Mouse (Mus musculus) embryonic facial prominence, embryonic 12.5 days (tissue): ENCODE data around the gene Mtmr2. TPM values are rescaled to one million over a fixed set of nuclear protein-coding genes. Genes with fewer than 3 reads are reported as not detected.
A peak's percentile ranks its signal among the peaks of the same experiment; 100 is the strongest.
"Not testable (repeated sequence)": the region's sequence is repeated elsewhere in the genome, so short reads cannot be mapped to it uniquely, and the experiment has no call there.

Experiments
- ATAC-seq: fragments of 200-750 bp; cut with Nextera tagmentation; 2 replicates; pipeline ENCODE4 v1.8.0; 2017; ENCODE audit not compliant: insufficient number of reproducible peaks, insufficient read depth, low FRiP score, low TSS enrichment
- H3K27ac ChIP-seq: fragments of 300-500 bp; sonication (generic); 2 replicates; pipeline ENCODE4 v1.5.1; 2016; ENCODE audit warnings: mild to moderate bottlenecking
- H3K27me3 ChIP-seq: fragments of 300-500 bp; sonication (generic); 2 replicates; pipeline ENCODE4 v1.6.1; 2016; ENCODE audit warnings: mild to moderate bottlenecking, moderate library complexity
- H3K36me3 ChIP-seq: fragments of 300-500 bp; sonication (generic); 2 replicates; pipeline ENCODE4 v1.6.1; 2016; ENCODE audit warnings: mild to moderate bottlenecking
- H3K4me1 ChIP-seq: fragments of 300-500 bp; sonication (generic); 2 replicates; pipeline ENCODE4 v1.6.1; 2016
- H3K4me2 ChIP-seq: fragments of 300-500 bp; sonication (generic); replicated peaks from 2 replicates; pipeline ENCODE4 v1.6.1; 2016; ENCODE audit warnings: mild to moderate bottlenecking, moderate library complexity
- H3K4me3 ChIP-seq: fragments of 300-500 bp; sonication (generic); 2 replicates; pipeline ENCODE4 v1.5.1; 2016; ENCODE audit warnings: mild to moderate bottlenecking
- H3K9ac ChIP-seq: fragments of 300-500 bp; sonication (generic); 2 replicates; pipeline ENCODE4 v1.6.1; 2016; ENCODE audit warnings: mild to moderate bottlenecking, moderate library complexity
- H3K9me3 ChIP-seq: fragments of 300-500 bp; sonication (generic); 2 replicates; pipeline ENCODE4 v1.6.1; 2016; ENCODE audit warnings: mild to moderate bottlenecking, moderate library complexity
- WGBS: fragments of 180-500 bp; shearing (Covaris S2); methylation state at CpG from one replicate; pipeline ENCODE4 v1.1.7; 2016; 5-methylcytosine and 5-hydroxymethylcytosine counted together
- polyA plus RNA-seq: library from polyadenylated mRNA; unstranded; fragments of >200 nt; fragmentation: Nextera tagmentation; extraction: Ambion mirVana; gene quantifications from 2 replicates; pipeline ENCODE4 v1.2.1, GENCODE M21; 2016

The Mtmr2 gene
- 81.3 and 82.8 TPM in 2 replicates for polyA plus RNA-seq

DNA sequence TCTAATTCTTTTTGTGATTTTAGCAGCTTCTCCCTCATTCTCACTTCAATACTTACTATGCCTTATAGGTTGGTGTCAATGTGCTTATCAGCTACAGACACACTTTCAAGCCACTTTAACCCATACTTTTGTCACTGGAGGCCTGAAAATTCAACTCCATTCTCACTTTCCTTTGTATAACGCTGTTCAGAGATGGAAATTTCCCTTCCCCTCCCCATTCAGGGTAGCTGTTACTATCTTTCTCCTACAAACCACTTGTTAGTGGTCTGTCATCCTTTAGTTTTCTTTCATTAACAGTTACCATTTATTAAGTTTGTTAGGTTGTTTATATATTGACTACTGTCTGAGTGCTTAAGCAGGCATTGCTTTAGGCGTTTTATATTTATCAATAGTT lies at the start of gene Mtmr2:
TSS of gene Mtmr2 (plus strand) at position 7 of the 394 bp plus-strand sequence.
- H3K27me3 ChIP-seq, result no peaks in the 10 kb centered on the region
- H3K36me3 ChIP-seq, result no peaks in the 10 kb centered on the region
- H3K4me2 ChIP-seq, result peak within 1 kb of the TSS; percentile 81
- WGBS, result 45% methylated on average over 2 of the region's 2 CpGs
- H3K27ac ChIP-seq, result peak within 1 kb of the TSS; percentile 94
- H3K9ac ChIP-seq, result peak within 1 kb of the TSS; percentile 98
- no peak for ATAC-seq
- peak within 1 kb of the TSS; percentile 95 for H3K4me3 ChIP-seq
- H3K9me3 ChIP-seq, result no peaks in the 10 kb centered on the region
- peaks cover 12% of the 10 kb centered on the region; the same call in 1 of the 2 replicates for H3K4me1 ChIP-seq

DNA sequence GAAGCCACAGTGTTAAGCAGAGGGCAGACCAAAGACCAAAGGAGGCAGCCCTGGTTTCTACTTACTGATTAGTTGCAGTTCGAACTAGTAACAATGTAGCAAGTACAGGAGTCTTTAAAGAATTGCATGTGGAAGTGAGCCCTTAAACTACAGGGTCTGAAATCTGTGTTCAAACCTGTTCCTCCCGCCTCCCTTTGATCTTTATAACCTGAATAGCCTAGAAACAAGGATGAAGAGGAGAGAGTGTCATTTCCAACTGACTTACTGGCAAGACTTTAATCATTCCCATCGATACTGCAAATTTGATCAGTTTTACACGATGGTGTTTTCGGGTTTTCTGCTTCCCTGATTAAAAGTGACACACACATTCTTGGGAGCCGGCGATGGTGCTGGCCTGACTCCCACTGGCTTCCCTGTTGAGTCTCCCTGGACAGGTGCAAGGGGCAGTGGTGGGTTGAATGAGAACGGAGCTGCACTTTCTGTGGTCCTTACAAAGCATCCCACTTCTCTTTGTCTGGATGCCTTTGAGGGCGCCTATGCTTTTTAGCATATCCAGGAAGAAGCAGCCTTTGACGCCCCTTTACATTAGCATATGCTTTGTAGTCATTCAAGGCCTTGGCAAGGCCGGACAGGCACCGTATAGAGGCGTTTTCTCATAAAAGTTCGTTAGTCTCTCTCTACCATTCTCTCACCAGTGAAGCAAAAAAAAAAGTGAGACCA lies 49.0 kb upstream of the Mtmr2 start:
- WGBS, result 41% methylated on average over 14 of the region's 14 CpGs
- no peaks in the 10 kb centered on the region for H3K27me3 ChIP-seq
- H3K4me1 ChIP-seq, result no peaks in the 10 kb centered on the region
- H3K4me2 ChIP-seq, result no peak overlapping the region
- no peak overlapping the region for H3K9ac ChIP-seq
- no peaks in the 10 kb centered on the region for H3K9me3 ChIP-seq
- H3K4me3 ChIP-seq, result no peak overlapping the region
- H3K27ac ChIP-seq, result no peak overlapping the region
- H3K36me3 ChIP-seq, result peaks cover 5% of the 10 kb centered on the region; the same call in 1 of the 2 replicates
- no peak for ATAC-seq

DNA sequence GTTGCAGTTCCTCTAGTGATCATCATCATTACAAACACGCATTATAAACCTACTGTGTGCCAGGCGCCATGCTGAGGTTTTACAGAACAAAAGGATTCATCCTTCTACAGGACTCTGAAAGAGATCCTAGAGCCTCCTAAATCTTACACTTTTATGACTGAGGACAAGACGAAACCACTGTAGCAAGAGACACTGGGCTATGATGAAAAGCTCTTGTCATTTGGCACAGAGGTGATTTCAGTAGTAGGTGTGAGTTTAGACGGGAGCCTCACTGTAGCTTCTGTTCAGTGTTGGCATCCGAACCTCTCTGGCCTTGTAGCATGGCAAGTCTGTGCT lies 48.5 kb upstream of the Mtmr2 start:
- H3K27me3 ChIP-seq, result no peaks in the 10 kb centered on the region
- no peaks in the 10 kb centered on the region for H3K4me1 ChIP-seq
- H3K4me2 ChIP-seq, result no peak overlapping the region
- no peak for ATAC-seq
- 72% methylated on average over 5 of the region's 5 CpGs for WGBS
- H3K9me3 ChIP-seq, result no peaks in the 10 kb centered on the region
- H3K4me3 ChIP-seq, result no peak overlapping the region
- no peak overlapping the region for H3K9ac ChIP-seq
- peaks cover 5% of the 10 kb centered on the region; the same call in 1 of the 2 replicates for H3K36me3 ChIP-seq
- no peak overlapping the region for H3K27ac ChIP-seq

DNA sequence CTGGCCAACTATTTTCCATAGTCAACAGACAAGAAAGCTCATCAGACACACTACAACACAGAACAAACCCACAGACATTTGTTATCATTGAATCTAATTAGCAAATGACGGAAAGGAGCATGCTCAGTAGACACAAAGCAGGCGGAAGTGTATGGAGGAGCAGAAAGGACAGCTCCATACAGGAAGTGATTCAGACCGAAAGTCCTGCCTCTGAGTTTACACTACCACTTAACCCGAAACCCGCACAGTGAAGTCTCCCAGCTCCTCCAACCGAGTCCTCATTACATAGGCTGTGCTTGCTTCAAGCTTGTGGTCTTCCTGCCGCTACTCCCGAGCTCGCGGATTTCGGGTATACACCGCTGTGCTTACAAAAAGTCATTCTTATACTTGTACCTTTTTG lies 46.4 kb upstream of the Mtmr2 start:
- no peak for ATAC-seq
- no peaks in the 10 kb centered on the region for H3K27me3 ChIP-seq
- 91% methylated on average over 12 of the region's 12 CpGs for WGBS

DNA sequence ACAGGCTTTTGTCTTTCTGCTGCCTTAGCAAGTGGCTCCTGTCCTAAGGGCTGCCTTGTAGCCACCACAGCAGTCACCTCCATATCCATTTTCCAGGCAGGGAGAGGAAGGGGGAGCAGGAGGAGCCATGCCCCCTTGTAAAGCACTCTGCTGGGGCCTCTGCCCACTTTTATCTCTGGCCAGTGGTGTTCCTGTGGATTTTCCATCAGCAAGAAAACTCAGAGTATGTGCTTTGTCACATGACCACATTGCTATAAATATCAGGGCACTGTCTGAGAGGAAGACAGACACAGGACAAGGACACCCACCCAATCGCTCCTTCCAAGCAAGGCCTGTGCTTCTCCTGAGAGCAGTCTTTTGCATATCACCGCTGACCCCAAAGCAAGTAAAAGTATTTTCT lies 45.1 kb upstream of the Mtmr2 start:
- no peak overlapping the region for H3K9ac ChIP-seq
- peaks cover 15% of the 10 kb centered on the region; the same call in 1 of the 2 replicates for H3K36me3 ChIP-seq
- ATAC-seq, result no peak
- no peak overlapping the region for H3K4me2 ChIP-seq
- WGBS, result 85% methylated on average over 2 of the region's 2 CpGs
- no peaks in the 10 kb centered on the region for H3K27me3 ChIP-seq
- no peak overlapping the region for H3K27ac ChIP-seq
- no peak overlapping the region for H3K4me3 ChIP-seq
- no peaks in the 10 kb centered on the region for H3K4me1 ChIP-seq
- no peaks in the 10 kb centered on the region for H3K9me3 ChIP-seq

More for the DNA sequence above, 46.4 kb upstream of the Mtmr2 start:
- Histone ChIP-seq H3K4me2 (no peak overlapping the region), H3K4me3 (no peak overlapping the region), H3K27ac (no peak overlapping the region), H3K4me1 (no peaks in the 10 kb centered on the region), H3K9me3 (no peaks in the 10 kb centered on the region), H3K9ac (no peak overlapping the region), H3K36me3 (peaks cover 15% of the 10 kb centered on the region; the same call in 1 of the 2 replicates)

DNA sequence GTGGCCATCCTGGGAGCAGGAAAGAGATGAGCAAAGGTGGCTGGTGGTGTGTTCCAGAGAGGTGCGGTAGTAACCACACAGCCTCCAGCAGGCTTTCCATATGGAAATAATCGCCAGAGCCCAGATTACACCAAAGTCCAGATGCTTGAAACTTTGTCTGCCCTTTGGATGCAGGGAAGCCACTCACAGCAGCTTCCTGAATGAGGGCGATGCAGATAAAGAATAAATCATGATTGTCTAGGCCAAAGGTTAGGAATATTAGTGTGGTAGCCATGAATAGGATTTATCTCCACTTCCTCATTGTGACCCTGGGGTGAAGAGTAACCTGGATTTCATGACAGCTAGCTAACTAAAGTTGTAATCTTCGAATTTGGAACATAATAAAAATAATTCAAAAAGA lies 43.3 kb upstream of the Mtmr2 start:
- Histone ChIP-seq H3K9me3 (no peaks in the 10 kb centered on the region), H3K4me1 (no peaks in the 10 kb centered on the region), H3K4me2 (no peak overlapping the region), H3K9ac (no peak overlapping the region), H3K27ac (no peak overlapping the region), H3K27me3 (no peaks in the 10 kb centered on the region), H3K36me3 (peaks cover 15% of the 10 kb centered on the region; the same call in 1 of the 2 replicates), H3K4me3 (no peak overlapping the region)
- 53% methylated on average over 4 of the region's 4 CpGs for WGBS
- no peak for ATAC-seq

DNA sequence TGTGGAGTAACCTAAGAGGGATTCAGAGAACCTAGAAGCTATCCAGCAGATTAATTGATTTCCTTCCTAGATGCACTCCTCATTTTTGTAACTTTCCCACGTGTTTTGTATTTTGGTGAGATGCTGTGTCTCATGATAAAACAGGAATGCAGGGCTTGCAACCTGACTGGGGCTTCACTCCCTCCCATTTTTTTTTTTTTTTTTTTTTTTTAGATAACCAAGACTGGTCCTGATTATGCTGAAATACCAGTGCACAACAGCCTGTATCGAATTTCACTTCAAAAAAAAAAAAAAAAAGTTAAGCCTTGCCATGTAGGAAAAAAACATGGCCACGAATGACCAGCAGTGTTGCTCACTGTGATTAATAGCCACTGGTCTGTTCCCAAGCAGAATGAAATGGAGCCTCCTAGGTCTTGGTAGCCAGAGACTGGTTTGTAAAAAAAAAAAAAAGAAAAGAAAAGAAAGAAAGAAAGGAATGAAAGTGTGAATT lies 41.1 kb upstream of the Mtmr2 start:
- no peak overlapping the region for H3K27ac ChIP-seq
- 19% methylated on average over 3 of the region's 3 CpGs for WGBS
- H3K9ac ChIP-seq, result no peak overlapping the region
- H3K4me1 ChIP-seq, result no peaks in the 10 kb centered on the region
- peaks cover 15% of the 10 kb centered on the region; the same call in 1 of the 2 replicates for H3K36me3 ChIP-seq
- no peak for ATAC-seq
- no peaks in the 10 kb centered on the region for H3K27me3 ChIP-seq
- no peak overlapping the region for H3K4me3 ChIP-seq
- H3K4me2 ChIP-seq, result no peak overlapping the region
- H3K9me3 ChIP-seq, result no peaks in the 10 kb centered on the region

DNA sequence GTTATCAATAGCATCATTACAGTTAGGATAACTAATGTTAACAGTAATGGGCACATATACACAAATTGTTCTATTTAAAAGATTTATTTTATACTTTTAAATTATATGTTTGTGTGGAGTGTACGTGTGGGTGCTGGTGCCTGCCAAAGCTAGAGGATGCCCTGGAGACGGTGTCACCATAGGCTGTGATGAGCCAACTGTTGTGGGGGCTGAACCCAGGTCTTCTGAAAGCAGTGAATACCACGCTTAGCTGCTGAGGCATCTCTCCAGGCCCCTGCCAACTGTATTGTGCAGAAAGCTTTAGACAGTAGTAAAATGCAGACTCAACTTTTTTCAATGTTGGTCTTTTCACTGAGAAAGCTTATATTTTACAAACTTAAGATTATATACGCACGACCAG lies 38.8 kb upstream of the Mtmr2 start:
- H3K27ac ChIP-seq, result no peak overlapping the region
- no peaks in the 10 kb centered on the region for H3K4me1 ChIP-seq
- H3K9ac ChIP-seq, result no peak overlapping the region
- peaks cover 10% of the 10 kb centered on the region; the same call in 1 of the 2 replicates for H3K36me3 ChIP-seq
- H3K4me3 ChIP-seq, result no peak overlapping the region
- no peaks in the 10 kb centered on the region for H3K27me3 ChIP-seq
- no peaks in the 10 kb centered on the region for H3K9me3 ChIP-seq
- 92% methylated on average over 5 of the region's 5 CpGs for WGBS
- ATAC-seq, result no peak
- H3K4me2 ChIP-seq, result no peak overlapping the region

DNA sequence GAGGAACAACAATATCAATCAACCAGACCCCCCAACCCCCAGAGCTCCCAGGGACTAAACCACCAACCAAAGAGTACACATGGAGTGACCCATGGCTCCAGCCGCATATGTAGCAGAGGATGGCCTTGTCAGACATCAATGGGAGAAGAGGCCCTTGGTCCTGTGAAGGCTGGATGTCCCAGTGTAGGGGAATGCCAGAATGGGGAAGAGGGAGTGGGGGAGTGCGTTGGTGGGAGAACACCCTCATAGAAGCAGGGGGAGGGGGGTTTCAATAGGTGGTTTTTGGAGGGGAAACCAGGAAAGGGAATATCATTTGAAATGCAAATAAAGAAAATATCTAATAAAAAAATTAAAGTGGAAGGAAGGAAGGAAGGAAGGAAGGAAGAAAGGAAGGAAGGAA lies 32.3 kb upstream of the Mtmr2 start:
- 72% methylated on average over 2 of the region's 2 CpGs for WGBS

DNA sequence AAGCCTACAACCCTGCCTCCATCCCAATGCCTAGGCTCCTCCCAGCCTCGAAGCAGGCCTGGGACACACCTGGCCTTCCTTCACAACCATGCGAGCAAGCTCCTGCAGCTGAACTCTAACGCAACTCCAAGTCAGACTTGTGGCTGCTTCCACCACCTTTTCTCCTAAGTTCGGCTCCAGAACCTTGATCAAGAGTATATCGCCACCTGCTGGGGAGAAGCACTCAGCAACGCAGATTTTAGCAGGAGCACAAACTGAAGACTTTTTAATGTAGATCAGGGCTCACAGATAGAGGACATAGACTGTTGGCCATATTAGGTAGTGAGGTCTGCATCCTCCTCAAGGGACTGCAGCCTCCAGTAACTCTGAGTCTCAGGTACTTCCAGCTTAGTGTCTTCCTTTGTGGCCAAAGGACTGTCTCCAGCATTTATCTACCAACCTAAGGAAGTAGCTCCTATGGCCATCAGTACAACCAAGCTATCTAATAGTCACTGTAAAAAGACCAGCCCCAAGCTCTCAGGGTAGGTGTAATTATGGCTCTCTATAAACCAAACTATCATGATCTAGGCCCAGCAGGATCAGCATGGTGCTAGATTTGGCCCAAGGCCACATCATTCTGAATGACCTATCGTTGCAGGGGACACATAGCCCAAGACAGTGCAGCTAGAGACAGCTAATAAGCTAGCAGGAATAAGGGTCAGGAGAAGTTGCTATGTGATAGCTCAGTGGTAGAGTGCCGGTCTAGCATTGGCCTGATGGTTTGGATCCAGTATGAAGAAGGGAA lies 31.7 kb upstream of the Mtmr2 start:
- no peak overlapping the region for H3K9ac ChIP-seq
- peak; percentile 47; the same call in 1 of the 2 replicates for ATAC-seq
- no peak overlapping the region for H3K4me2 ChIP-seq
- WGBS, result 21% methylated on average over 8 of the region's 8 CpGs
- H3K36me3 ChIP-seq, result no peaks in the 10 kb centered on the region
- no peak overlapping the region for H3K4me3 ChIP-seq
- H3K27ac ChIP-seq, result no peak overlapping the region
- H3K9me3 ChIP-seq, result no peaks in the 10 kb centered on the region
- no peaks in the 10 kb centered on the region for H3K27me3 ChIP-seq
- no peaks in the 10 kb centered on the region for H3K4me1 ChIP-seq

More for the DNA sequence above, 32.3 kb upstream of the Mtmr2 start:
- not testable (repeated sequence) for H3K4me2 ChIP-seq, H3K9ac ChIP-seq, ATAC-seq, H3K4me1 ChIP-seq, H3K9me3 ChIP-seq, H3K27ac ChIP-seq, H3K4me3 ChIP-seq, H3K27me3 ChIP-seq, H3K36me3 ChIP-seq

DNA sequence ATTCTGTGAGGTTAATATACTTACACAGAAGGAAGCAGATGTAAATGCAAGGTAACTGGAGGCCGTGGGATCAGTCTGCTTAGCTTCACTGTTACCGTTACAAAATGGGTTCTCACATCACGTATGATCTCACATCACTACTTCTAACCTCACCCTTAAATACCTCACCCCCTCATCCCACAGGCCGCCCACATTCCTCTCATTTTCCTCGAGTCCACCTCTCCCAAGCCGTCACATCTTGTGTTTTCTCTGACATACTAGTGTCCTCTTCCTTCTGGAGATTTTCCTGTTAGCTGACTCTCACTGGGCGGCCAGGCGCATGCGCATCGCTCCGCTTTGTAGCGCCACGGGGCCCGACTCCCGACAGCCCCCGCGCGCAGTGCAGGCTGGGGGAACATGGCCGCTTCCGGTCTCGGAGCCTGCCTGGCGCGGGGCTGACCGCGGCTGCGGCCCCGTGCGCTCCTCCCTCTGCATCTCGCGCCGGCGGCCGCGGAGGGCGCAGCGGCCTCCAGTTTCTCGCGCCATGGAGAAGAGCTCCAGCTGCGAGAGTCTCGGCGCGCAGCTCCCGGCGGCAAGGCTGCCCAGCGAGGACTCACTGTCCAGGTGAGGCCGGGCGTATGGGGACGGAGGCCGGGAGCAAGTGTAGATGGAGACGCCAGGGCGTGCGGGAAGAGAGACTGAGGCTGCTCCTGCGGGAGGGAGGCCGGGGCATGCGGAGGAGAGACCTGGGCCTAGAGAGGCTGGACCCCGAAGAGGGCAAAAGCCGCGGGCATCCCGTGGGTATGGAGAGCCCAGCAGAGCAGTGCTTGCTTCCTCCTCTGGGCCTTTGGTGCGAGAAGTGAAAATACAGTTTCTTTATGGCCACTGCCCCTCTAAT lies 826 bp downstream of the Mtmr2 start:
- peak overlapping the region; percentile 95 for H3K4me3 ChIP-seq
- H3K4me1 ChIP-seq, result peaks cover 12% of the 10 kb centered on the region; the same call in 1 of the 2 replicates
- H3K36me3 ChIP-seq, result no peaks in the 10 kb centered on the region
- WGBS, result under 1% methylated on average over 60 of the region's 60 CpGs
- peak overlapping the region; percentile 81 for H3K4me2 ChIP-seq
- peak overlapping the region; percentile 94 for H3K27ac ChIP-seq
- peak overlapping the region; percentile 98 for H3K9ac ChIP-seq
- no peaks in the 10 kb centered on the region for H3K27me3 ChIP-seq
- H3K9me3 ChIP-seq, result 0 out of 2 replicates have a peak, but pooled peaks cover 5% of the 10 kb centered on the region
- ATAC-seq, result peak; percentile 98
